Mouse (Mus musculus): ENCODE results near the gene Slc24a4. TPM values are rescaled to one million over a fixed set of nuclear protein-coding genes. Genes with fewer than 3 reads are reported as not detected.

Gene Slc24a4
- polyA plus RNA-seq, 1 experiment from 2014 or later, result 2.4 TPM

DNA sequence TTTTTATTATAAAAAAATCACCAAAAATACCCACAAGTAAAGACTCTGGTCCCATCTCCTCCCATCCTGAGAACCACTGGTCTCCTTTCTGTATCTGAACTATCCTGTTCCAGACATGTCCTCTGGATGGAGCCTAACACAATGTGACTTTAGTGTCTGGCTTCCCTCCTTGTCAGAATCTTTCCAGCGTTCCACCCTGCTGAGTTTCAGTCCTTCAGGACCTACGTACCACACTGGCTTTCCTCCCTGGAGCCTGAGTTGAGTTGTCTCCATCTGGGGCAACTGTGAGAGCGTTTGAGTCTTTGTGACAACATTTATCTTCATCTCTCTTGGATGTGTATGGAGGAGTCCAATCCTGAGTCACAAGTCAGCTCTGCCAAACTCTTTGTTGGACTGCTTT is 123.5 kb downstream of the Slc24a4 start:
- Histone ChIP-seq H3K4me3 (replicated peaks; ENCODE audit: low read length) (no peak overlapping the region), H3K27ac (no peak overlapping the region), H3K36me3 (replicated peaks; ENCODE audit: control insufficient read depth, insufficient read depth) (no peaks in the 10 kb centered on the region), H3K4me2 (replicated peaks) (no peak overlapping the region), H3K4me1 (replicated peaks; ENCODE audit: control insufficient read depth, insufficient read depth, low read length) (no peaks in the 10 kb centered on the region; the same call in 1 of the 2 replicates), H3K27me3 (ENCODE audit: control insufficient read depth, insufficient read depth, low read length) (no peaks in the 10 kb centered on the region), H3K9me3 (ENCODE audit: control insufficient read depth, low read length) (no peaks in the 10 kb centered on the region), H3K9ac (no peak overlapping the region)
- ATAC-seq (ENCODE audit: low FRiP score), result no peak
- DNase-seq (ENCODE audit: low spot score), result no peak
- WGBS, result 62% methylated on average over 3 of the region's 3 CpGs

GRCm38 (mm10) chr12:102252525-102252924 is 124.0 kb downstream of the Slc24a4 start:
- no peak for DNase-seq (ENCODE audit: low spot score)
- Histone ChIP-seq H3K9me3 (ENCODE audit: control insufficient read depth, low read length) (no peaks in the 10 kb centered on the region), H3K9ac (no peak overlapping the region), H3K4me3 (replicated peaks; ENCODE audit: low read length) (no peak overlapping the region), H3K27ac (no peak overlapping the region), H3K36me3 (replicated peaks; ENCODE audit: control insufficient read depth, insufficient read depth) (no peaks in the 10 kb centered on the region), H3K27me3 (ENCODE audit: control insufficient read depth, insufficient read depth, low read length) (no peaks in the 10 kb centered on the region), H3K4me2 (replicated peaks) (no peak overlapping the region), H3K4me1 (replicated peaks; ENCODE audit: control insufficient read depth, insufficient read depth, low read length) (no peaks in the 10 kb centered on the region; the same call in 1 of the 2 replicates)
- no peak for ATAC-seq (ENCODE audit: low FRiP score)
- 71% methylated on average over 1 of the region's 1 CpGs for WGBS

- no peaks in the 10 kb centered on the region for H3K36me3 ChIP-seq (replicated peaks; ENCODE audit: control insufficient read depth, insufficient read depth)
- H3K27ac ChIP-seq, result no peak overlapping the region
- no peaks in the 10 kb centered on the region for H3K9me3 ChIP-seq (ENCODE audit: control insufficient read depth, low read length)
- no peak for ATAC-seq (ENCODE audit: low FRiP score)
- no peaks in the 10 kb centered on the region for H3K27me3 ChIP-seq (ENCODE audit: control insufficient read depth, insufficient read depth, low read length)
- no peak overlapping the region for H3K4me3 ChIP-seq (replicated peaks; ENCODE audit: low read length)
- no peaks in the 10 kb centered on the region; the same call in 1 of the 2 replicates for H3K4me1 ChIP-seq (replicated peaks; ENCODE audit: control insufficient read depth, insufficient read depth, low read length)
- DNase-seq (ENCODE audit: low spot score), result no peak
- H3K4me2 ChIP-seq (replicated peaks), result no peak overlapping the region
- no peak overlapping the region for H3K9ac ChIP-seq
Observed at GRCm38 (mm10) chr12:102255012-102255411, 126.5 kb downstream of the Slc24a4 start.

GRCm38 (mm10) chr12:102258522-102259112 is 130.1 kb downstream of the Slc24a4 start:
- no peaks in the 10 kb centered on the region for H3K36me3 ChIP-seq (replicated peaks; ENCODE audit: control insufficient read depth, insufficient read depth)
- no peaks in the 10 kb centered on the region for H3K9me3 ChIP-seq (ENCODE audit: control insufficient read depth, low read length)
- WGBS, result 88% methylated on average over 3 of the region's 3 CpGs
- H3K27me3 ChIP-seq (ENCODE audit: control insufficient read depth, insufficient read depth, low read length), result no peaks in the 10 kb centered on the region
- no peak overlapping the region for H3K9ac ChIP-seq
- ATAC-seq (ENCODE audit: low FRiP score), result no peak
- no peak overlapping the region for H3K4me3 ChIP-seq (replicated peaks; ENCODE audit: low read length)
- no peaks in the 10 kb centered on the region for H3K4me1 ChIP-seq (replicated peaks; ENCODE audit: control insufficient read depth, insufficient read depth, low read length)
- DNase-seq (ENCODE audit: low spot score), result no peak
- H3K27ac ChIP-seq, result no peak overlapping the region
- no peak overlapping the region for H3K4me2 ChIP-seq (replicated peaks)

DNA sequence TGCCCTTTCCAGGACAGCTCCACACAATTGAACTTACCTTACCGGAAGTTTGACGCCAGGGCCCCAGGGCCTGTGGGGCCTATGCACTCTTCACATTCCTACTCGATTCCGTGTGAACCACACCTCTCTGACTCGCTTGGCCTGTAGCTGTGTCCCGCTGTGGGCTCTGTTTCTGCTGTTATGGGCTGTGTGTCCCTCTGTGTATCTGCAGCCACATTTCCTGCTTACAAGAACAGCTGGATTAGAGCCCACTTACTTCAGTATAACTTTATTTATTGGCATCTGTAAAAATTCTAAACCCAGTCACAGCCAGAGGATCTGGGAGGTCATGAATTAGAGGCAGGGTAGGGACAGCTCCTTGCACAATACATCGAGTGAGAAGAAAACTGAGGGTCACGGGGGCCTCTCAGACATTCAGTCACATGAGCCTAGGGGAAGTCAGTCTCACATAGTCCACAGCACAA is 133.4 kb downstream of the Slc24a4 start:
- no peaks in the 10 kb centered on the region for H3K36me3 ChIP-seq (replicated peaks; ENCODE audit: control insufficient read depth, insufficient read depth)
- ATAC-seq (ENCODE audit: low FRiP score), result no peak
- H3K9ac ChIP-seq, result no peak overlapping the region
- no peak overlapping the region for H3K27ac ChIP-seq
- WGBS, result 71% methylated on average over 8 of the region's 8 CpGs
- H3K4me3 ChIP-seq (replicated peaks; ENCODE audit: low read length), result no peak overlapping the region
- no peaks in the 10 kb centered on the region for H3K4me1 ChIP-seq (replicated peaks; ENCODE audit: control insufficient read depth, insufficient read depth, low read length)
- no peak for DNase-seq (ENCODE audit: low spot score)
- H3K9me3 ChIP-seq (ENCODE audit: control insufficient read depth, low read length), result no peaks in the 10 kb centered on the region
- H3K27me3 ChIP-seq (ENCODE audit: control insufficient read depth, insufficient read depth, low read length), result no peaks in the 10 kb centered on the region
- H3K4me2 ChIP-seq (replicated peaks), result no peak overlapping the region

- Histone ChIP-seq H3K36me3 (replicated peaks; ENCODE audit: control insufficient read depth, insufficient read depth) (no peaks in the 10 kb centered on the region), H3K9me3 (ENCODE audit: control insufficient read depth, low read length) (no peaks in the 10 kb centered on the region), H3K4me2 (replicated peaks) (no peak overlapping the region), H3K27me3 (ENCODE audit: control insufficient read depth, insufficient read depth, low read length) (no peaks in the 10 kb centered on the region), H3K4me1 (replicated peaks; ENCODE audit: control insufficient read depth, insufficient read depth, low read length) (no peaks in the 10 kb centered on the region), H3K27ac (no peak overlapping the region), H3K9ac (no peak overlapping the region), H3K4me3 (replicated peaks; ENCODE audit: low read length) (no peak overlapping the region)
- ATAC-seq (ENCODE audit: low FRiP score) (no peak), DNase-seq (ENCODE audit: low spot score) (no peak)
- WGBS, result 98% methylated on average over 2 of the region's 2 CpGs
Observed at GRCm38 (mm10) chr12:102262809-102263208, 134.3 kb downstream of the Slc24a4 start.

DNA sequence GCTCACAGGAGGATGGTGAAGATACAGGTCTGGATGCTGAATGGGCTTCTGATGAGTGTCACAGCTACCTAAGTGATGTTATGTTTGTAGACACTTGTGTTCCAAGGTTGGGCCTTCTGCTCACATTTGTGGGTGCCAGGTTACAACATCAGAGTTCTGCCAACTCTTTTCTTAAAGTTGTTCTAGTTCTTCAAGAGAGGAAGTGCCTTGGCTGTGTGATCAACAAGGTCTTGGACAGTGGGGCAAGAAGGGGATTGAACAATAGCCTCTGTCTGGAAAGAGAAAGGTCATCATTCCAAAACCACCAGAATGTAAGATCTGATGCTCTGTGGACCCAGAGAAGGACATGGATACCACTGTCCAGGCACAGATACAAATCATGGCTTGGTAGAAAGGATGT is 134.7 kb downstream of the Slc24a4 start:
- Histone ChIP-seq H3K4me3 (replicated peaks; ENCODE audit: low read length) (no peak overlapping the region), H3K9me3 (ENCODE audit: control insufficient read depth, low read length) (no peaks in the 10 kb centered on the region), H3K9ac (no peak overlapping the region), H3K27me3 (ENCODE audit: control insufficient read depth, insufficient read depth, low read length) (no peaks in the 10 kb centered on the region), H3K4me1 (replicated peaks; ENCODE audit: control insufficient read depth, insufficient read depth, low read length) (no peaks in the 10 kb centered on the region), H3K36me3 (replicated peaks; ENCODE audit: control insufficient read depth, insufficient read depth) (no peaks in the 10 kb centered on the region), H3K27ac (no peak overlapping the region), H3K4me2 (replicated peaks) (no peak overlapping the region)
- ATAC-seq (ENCODE audit: low FRiP score) (no peak), DNase-seq (ENCODE audit: low spot score) (no peak)

- DNase-seq (ENCODE audit: low spot score) (no peak), ATAC-seq (ENCODE audit: low FRiP score) (no peak)
- no peaks in the 10 kb centered on the region for H3K9me3 ChIP-seq (ENCODE audit: control insufficient read depth, low read length)
- H3K4me2 ChIP-seq (replicated peaks), result no peak overlapping the region
- H3K27ac ChIP-seq, result no peak overlapping the region
- no peaks in the 10 kb centered on the region for H3K36me3 ChIP-seq (replicated peaks; ENCODE audit: control insufficient read depth, insufficient read depth)
- no peaks in the 10 kb centered on the region for H3K27me3 ChIP-seq (ENCODE audit: control insufficient read depth, insufficient read depth, low read length)
- WGBS, result 87% methylated on average over 8 of the region's 8 CpGs
- H3K4me1 ChIP-seq (replicated peaks; ENCODE audit: control insufficient read depth, insufficient read depth, low read length), result no peaks in the 10 kb centered on the region
- H3K9ac ChIP-seq, result no peak overlapping the region
- H3K4me3 ChIP-seq (replicated peaks; ENCODE audit: low read length), result no peak overlapping the region
Observed at GRCm38 (mm10) chr12:102266433-102266832, 137.9 kb downstream of the Slc24a4 start.

- DNase-seq (ENCODE audit: low spot score) (no peak), ATAC-seq (ENCODE audit: low FRiP score) (no peak)
- Histone ChIP-seq H3K36me3 (replicated peaks; ENCODE audit: control insufficient read depth, insufficient read depth) (no peaks in the 10 kb centered on the region), H3K9me3 (ENCODE audit: control insufficient read depth, low read length) (no peaks in the 10 kb centered on the region), H3K4me1 (replicated peaks; ENCODE audit: control insufficient read depth, insufficient read depth, low read length) (no peaks in the 10 kb centered on the region), H3K4me2 (replicated peaks) (no peak overlapping the region), H3K9ac (no peak overlapping the region), H3K27me3 (ENCODE audit: control insufficient read depth, insufficient read depth, low read length) (no peaks in the 10 kb centered on the region), H3K4me3 (replicated peaks; ENCODE audit: low read length) (no peak overlapping the region), H3K27ac (no peak overlapping the region)
- 35% methylated on average over 2 of the region's 2 CpGs for WGBS
Observed at GRCm38 (mm10) chr12:102269144-102269543, 140.6 kb downstream of the Slc24a4 start.

All from hindbrain, embryonic 14.5 days (tissue).